ENCODE assay signal across 8 mouse cellular contexts in the genomic region with DNA sequence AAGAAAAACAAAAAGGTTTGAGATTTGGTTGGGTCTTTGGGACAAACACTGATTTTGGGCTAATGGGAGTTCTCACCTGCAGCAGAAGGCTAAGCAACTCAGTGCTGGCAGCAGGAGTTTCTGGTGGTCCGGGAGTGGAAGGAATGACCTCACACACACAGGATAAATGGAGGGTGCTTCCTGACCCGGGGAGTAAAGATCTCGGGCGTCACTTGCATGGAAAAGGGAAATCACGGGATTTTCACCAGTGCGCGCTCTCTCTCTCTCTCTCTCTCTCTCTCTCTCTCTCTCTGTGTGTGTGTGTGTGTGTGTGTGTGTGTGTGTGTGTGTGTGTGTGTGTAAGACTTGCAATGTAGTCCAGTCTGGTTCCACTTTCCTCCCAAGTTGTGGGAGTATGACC. TPM values are rescaled to one million over a fixed set of nuclear protein-coding genes. Genes with fewer than 3 reads are reported as not detected.
DNase-seq lines count a peak whose midpoint lies in the region; ATAC-seq lines count a peak whose summit lies in the region.

No protein-coding gene starts in this region.

- H3K27ac ChIP-seq in forebrain, embryonic 11.5 days (ENCODE audit: low read depth, low read length), result no peak overlapping the region
- no peak overlapping the region for H3K27ac ChIP-seq in forebrain, embryonic 16.5 days (ENCODE audit: low read length)
- H3K27ac ChIP-seq in embryonic facial prominence, embryonic 10.5 days (replicated peaks), result peak overlapping the region; percentile 99
- H3K27ac ChIP-seq in liver, embryonic 16.5 days (ENCODE audit: low read length), result peak overlapping the region; percentile 41

- no peaks in the 10 kb centered on the region for H3K9me3 ChIP-seq in forebrain, embryonic 11.5 days (ENCODE audit: control insufficient read depth, low read length)
- no peaks in the 10 kb centered on the region for H3K9me3 ChIP-seq in forebrain, embryonic 16.5 days (ENCODE audit: control insufficient read depth, low read length)
- H3K9me3 ChIP-seq in embryonic facial prominence, embryonic 10.5 days, result no peaks in the 10 kb centered on the region
- H3K9me3 ChIP-seq in liver, embryonic 16.5 days (replicated peaks; ENCODE audit: control insufficient read depth, low read length), result no peaks in the 10 kb centered on the region

- no peak for ATAC-seq in forebrain, embryonic 11.5 days (replicated peaks; ENCODE audit: low FRiP score)
- ATAC-seq in forebrain, embryonic 16.5 days, result no peak
- no peak for ATAC-seq in liver, embryonic 16.5 days (ENCODE audit: low read depth)

- no peak overlapping the region for H3K9ac ChIP-seq in forebrain, embryonic 11.5 days (ENCODE audit: low read length)
- no peak overlapping the region for H3K9ac ChIP-seq in forebrain, embryonic 16.5 days (replicated peaks; ENCODE audit: low read depth, low read length)
- H3K9ac ChIP-seq in liver, embryonic 16.5 days (ENCODE audit: low read depth, low read length), result no peak overlapping the region

- DNase-seq in forebrain, embryonic 11.5 days (ENCODE audit: low spot score), result no peak
- peak; percentile 27 for DNase-seq in embryonic facial prominence, embryonic 10.5 days (ENCODE audit: low spot score)
- peak; percentile 25 to 49 for DNase-seq in kidney, adult 8-10 months
- no peak for DNase-seq in right cerebral cortex, adult 18-20 months
- no peak for DNase-seq in cerebellum, postnatal 25 days
- DNase-seq in thymus, postnatal 14 days, result no peak

- no peaks in the 10 kb centered on the region for H3K36me3 ChIP-seq in forebrain, embryonic 11.5 days (ENCODE audit: control insufficient read depth, insufficient read depth, low read length)
- no peaks in the 10 kb centered on the region for H3K36me3 ChIP-seq in forebrain, embryonic 16.5 days (ENCODE audit: control insufficient read depth, insufficient read depth)
- peaks cover 11% of the 10 kb centered on the region for H3K36me3 ChIP-seq in embryonic facial prominence, embryonic 10.5 days (replicated peaks)
- no peaks in the 10 kb centered on the region for H3K36me3 ChIP-seq in liver, embryonic 16.5 days (ENCODE audit: control insufficient read depth, insufficient read depth)

- peak overlapping the region; percentile 90 for H3K4me2 ChIP-seq in forebrain, embryonic 11.5 days (ENCODE audit: low read depth, low read length, severe bottlenecking)
- H3K4me2 ChIP-seq in forebrain, embryonic 16.5 days (ENCODE audit: low read length), result no peak overlapping the region
- H3K4me2 ChIP-seq in liver, embryonic 16.5 days (ENCODE audit: low read depth, low read length), result no peak overlapping the region

- no peak overlapping the region for H3K4me3 ChIP-seq in forebrain, embryonic 11.5 days (ENCODE audit: low read depth, low read length)
- no peak overlapping the region for H3K4me3 ChIP-seq in forebrain, embryonic 16.5 days (replicated peaks; ENCODE audit: low read length)
- peak overlapping the region; percentile 96 for H3K4me3 ChIP-seq in embryonic facial prominence, embryonic 10.5 days
- no peak overlapping the region for H3K4me3 ChIP-seq in liver, embryonic 16.5 days (ENCODE audit: low read depth, low read length)

- 18% methylated on average over 7 of the region's 7 CpGs for WGBS in forebrain, embryonic 11.5 days
- WGBS in forebrain, embryonic 16.5 days, result 34% methylated on average over 7 of the region's 7 CpGs
- WGBS in embryonic facial prominence, embryonic 10.5 days, result 16% methylated on average over 7 of the region's 7 CpGs
- WGBS in liver, embryonic 16.5 days (ENCODE audit: insufficient replicate concordance), result 34% methylated on average over 7 of the region's 7 CpGs

- peaks cover 22% of the 10 kb centered on the region for H3K4me1 ChIP-seq in forebrain, embryonic 11.5 days (replicated peaks; ENCODE audit: control insufficient read depth, insufficient read depth, low read length)
- H3K4me1 ChIP-seq in forebrain, embryonic 16.5 days (replicated peaks; ENCODE audit: control insufficient read depth, insufficient read depth, low read length), result peaks cover 42% of the 10 kb centered on the region
- peaks cover 58% of the 10 kb centered on the region for H3K4me1 ChIP-seq in embryonic facial prominence, embryonic 10.5 days
- H3K4me1 ChIP-seq in liver, embryonic 16.5 days (ENCODE audit: control insufficient read depth, low read depth, low read length), result peaks cover 4% of the 10 kb centered on the region

- H3K27me3 ChIP-seq in forebrain, embryonic 11.5 days (ENCODE audit: control insufficient read depth, insufficient read depth, low read length), result no peaks in the 10 kb centered on the region
- H3K27me3 ChIP-seq in forebrain, embryonic 16.5 days (replicated peaks; ENCODE audit: control insufficient read depth, insufficient read depth, low read length), result peaks cover 6% of the 10 kb centered on the region; the same call in 1 of the 2 replicates
- H3K27me3 ChIP-seq in embryonic facial prominence, embryonic 10.5 days (replicated peaks; ENCODE audit: low read depth, poor library complexity, severe bottlenecking), result no peaks in the 10 kb centered on the region
- H3K27me3 ChIP-seq in liver, embryonic 16.5 days (ENCODE audit: control insufficient read depth, insufficient read depth, low read depth, low read length), result peaks cover 47% of the 10 kb centered on the region

RNA-seq across cellular contexts. Expression of a gene that starts 2.1 kb away (rescaled TPM):
- polyA plus RNA-seq in forebrain, embryonic 11.5 days (2014; fragmentation: Nextera tagmentation; extraction: Ambion mirVana), result 34.6 and 35.0 TPM in 2 replicates
- 6.1 and 8.1 TPM in 2 replicates for polyA plus RNA-seq in forebrain, embryonic 16.5 days (2015; fragmentation: Nextera tagmentation; extraction: Ambion mirVana)
- polyA plus RNA-seq in embryonic facial prominence, embryonic 10.5 days (2016; fragmentation: Nextera tagmentation; extraction: Ambion mirVana), result 53.6 and 56.8 TPM in 2 replicates
- polyA plus RNA-seq in liver, embryonic 16.5 days (2015; fragmentation: Nextera tagmentation; extraction: Ambion mirVana), result 7.3 and 9.1 TPM in 2 replicates

RNA-seq across cellular contexts. Expression of a gene that starts 14.5 kb away (rescaled TPM):
- 9.9 and 10.5 TPM in 2 replicates for polyA plus RNA-seq in forebrain, embryonic 11.5 days (2014; fragmentation: Nextera tagmentation; extraction: Ambion mirVana)
- 17.7 and 26.0 TPM in 2 replicates for polyA plus RNA-seq in forebrain, embryonic 16.5 days (2015; fragmentation: Nextera tagmentation; extraction: Ambion mirVana)
- polyA plus RNA-seq in embryonic facial prominence, embryonic 10.5 days (2016; fragmentation: Nextera tagmentation; extraction: Ambion mirVana), result 12.6 and 13.4 TPM in 2 replicates
- polyA plus RNA-seq in liver, embryonic 16.5 days (2015; fragmentation: Nextera tagmentation; extraction: Ambion mirVana), result 2.8 and 3.0 TPM in 2 replicates

RNA-seq across cellular contexts. Expression of a gene that starts 33.7 kb away (rescaled TPM):
- polyA plus RNA-seq in forebrain, embryonic 11.5 days (2014; fragmentation: Nextera tagmentation; extraction: Ambion mirVana), result 50.1 and 56.7 TPM in 2 replicates
- 17.0 and 17.9 TPM in 2 replicates for polyA plus RNA-seq in forebrain, embryonic 16.5 days (2015; fragmentation: Nextera tagmentation; extraction: Ambion mirVana)
- polyA plus RNA-seq in embryonic facial prominence, embryonic 10.5 days (2016; fragmentation: Nextera tagmentation; extraction: Ambion mirVana), result 73.1 and 76.2 TPM in 2 replicates
- polyA plus RNA-seq in liver, embryonic 16.5 days (2015; fragmentation: Nextera tagmentation; extraction: Ambion mirVana), result 9.3 and 9.6 TPM in 2 replicates

RNA-seq across cellular contexts. Expression of a gene that starts 40.4 kb away (rescaled TPM):
- 190 TPM in 2 replicates for polyA plus RNA-seq in forebrain, embryonic 11.5 days (2014; fragmentation: Nextera tagmentation; extraction: Ambion mirVana)
- 119 and 125 TPM in 2 replicates for polyA plus RNA-seq in forebrain, embryonic 16.5 days (2015; fragmentation: Nextera tagmentation; extraction: Ambion mirVana)
- 191 and 214 TPM in 2 replicates for polyA plus RNA-seq in embryonic facial prominence, embryonic 10.5 days (2016; fragmentation: Nextera tagmentation; extraction: Ambion mirVana)
- 68.0 and 69.7 TPM in 2 replicates for polyA plus RNA-seq in liver, embryonic 16.5 days (2015; fragmentation: Nextera tagmentation; extraction: Ambion mirVana)

RNA-seq across cellular contexts. Expression of a gene that starts 53.4 kb away (rescaled TPM):
- polyA plus RNA-seq in forebrain, embryonic 11.5 days (2014; fragmentation: Nextera tagmentation; extraction: Ambion mirVana), result 6.8 and 8.0 TPM in 2 replicates
- 6.1 and 8.9 TPM in 2 replicates for polyA plus RNA-seq in forebrain, embryonic 16.5 days (2015; fragmentation: Nextera tagmentation; extraction: Ambion mirVana)
- 7.8 and 8.3 TPM in 2 replicates for polyA plus RNA-seq in embryonic facial prominence, embryonic 10.5 days (2016; fragmentation: Nextera tagmentation; extraction: Ambion mirVana)
- 7.0 and 7.8 TPM in 2 replicates for polyA plus RNA-seq in liver, embryonic 16.5 days (2015; fragmentation: Nextera tagmentation; extraction: Ambion mirVana)

Comparison
In these comparisons a context has a peak if more than half of its experiments do, and no peak if none do; other contexts are left out.
1. DNase-seq: peak in embryonic facial prominence, embryonic 10.5 days (single experiment) and kidney, adult 8-10 months (2 of 2); none in forebrain, embryonic 11.5 days (single experiment), right cerebral cortex, adult 18-20 months (single experiment), cerebellum, postnatal 25 days (0 of 2) and thymus, postnatal 14 days (single experiment).
2. H3K27ac ChIP-seq: peak in embryonic facial prominence, embryonic 10.5 days (single experiment) and liver, embryonic 16.5 days (single experiment); none in forebrain, embryonic 11.5 days (single experiment) and forebrain, embryonic 16.5 days (single experiment).